Comparison of ENCODE assay signal across 8 mouse cellular contexts in the genomic region with DNA sequence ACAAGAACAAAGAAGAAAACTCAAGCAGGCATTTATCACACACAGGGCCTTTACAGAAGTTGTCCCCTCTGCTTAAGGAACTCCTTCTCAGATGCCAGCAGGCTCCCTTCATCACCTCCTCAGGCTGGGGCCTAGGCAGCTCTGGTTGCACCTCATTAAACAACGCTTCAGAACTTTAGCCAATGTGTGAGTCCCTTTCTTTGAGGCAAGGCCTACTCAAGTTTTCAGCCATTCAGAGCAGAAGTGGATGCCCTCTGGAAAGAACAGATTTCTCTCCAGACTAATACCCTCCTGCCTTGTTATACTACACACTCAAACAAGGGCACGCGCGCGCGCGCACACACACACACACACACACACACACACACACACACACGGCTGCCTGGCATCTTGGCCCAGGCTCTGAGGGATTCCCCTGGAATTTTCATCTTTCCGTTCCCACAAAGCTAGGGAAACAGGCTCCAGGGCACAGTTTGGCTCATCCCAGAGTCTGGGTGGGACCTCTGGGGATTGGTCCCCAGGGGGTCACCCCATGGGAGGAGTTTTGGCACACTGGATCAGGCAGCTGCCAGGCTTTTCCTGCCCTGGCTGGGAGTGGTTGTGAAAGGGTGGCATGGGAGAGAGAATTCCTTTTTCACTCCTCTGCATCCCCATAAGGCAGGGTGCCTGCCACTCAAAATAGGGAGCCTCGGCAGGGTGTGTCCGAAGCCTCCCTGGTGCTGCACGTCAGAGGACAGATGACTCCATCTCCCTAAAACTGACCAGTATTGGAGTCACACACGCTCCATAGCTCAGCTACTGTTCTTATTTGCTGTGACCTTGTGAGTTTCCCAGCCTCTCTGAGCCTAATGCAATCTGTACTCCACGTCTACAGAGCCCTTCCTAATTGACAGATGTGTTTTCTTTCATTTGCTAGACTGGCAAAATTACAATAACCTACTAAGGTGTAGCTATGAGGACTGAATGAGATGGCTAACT. TPM values are rescaled to one million over a fixed set of nuclear protein-coding genes. Genes with fewer than 3 reads are reported as not detected.
DNase-seq lines count a peak whose midpoint lies in the region; ATAC-seq and TF ChIP-seq lines count a peak whose summit lies in the region.

No protein-coding gene starts in this region.

- H3K4me1 ChIP-seq in kidney, embryonic 15.5 days, result peaks cover 39% of the 10 kb centered on the region

- H3K9ac ChIP-seq in kidney, embryonic 15.5 days, result no peak overlapping the region

- CTCF ChIA-PET in Patski (lab: Charles Lee), result interaction anchor here (1.5 kb wide), 1 partner anchor 10 kb away, joined by 3 read pairs; no protein-coding TSS in a partner anchor

- no peak for TF ChIP-seq CTCF in Patski (IDR thresholded peaks at IDR 0.05)

- ATAC-seq in kidney, embryonic 15.5 days (replicated peaks; ENCODE audit: low FRiP score), result peak; percentile 62
- peak; percentile 65 for ATAC-seq in Patski

- peak overlapping the region; percentile 83 for H3K27ac ChIP-seq in kidney, embryonic 15.5 days

- 60% methylated on average over 14 of the region's 14 CpGs for WGBS in kidney, embryonic 15.5 days

- DNase-seq in kidney, adult 9 months, result no peak
- peak; percentile 79 for DNase-seq in Patski (ENCODE audit: low read depth, low spot score)
- DNase-seq in fat pad, adult 2 months (ENCODE audit: extremely low read depth, low read depth, low spot score), result peak; percentile 76
- peak; percentile 25 to 39 for DNase-seq in layer of hippocampus, adult 18-20 months (ENCODE audit: low spot score in 2 of 2)
- DNase-seq in lung, postnatal 36 days, result peak; percentile 80
- DNase-seq in spleen, postnatal 36 days (ENCODE audit: low spot score in 2 of 2), result no peak
- DNase-seq in embryo, embryonic 10 days (ENCODE audit: low spot score), result no peak

- in situ Hi-C loops in Patski (cut with MboI; ENCODE audit: low pct_unique_long_range_greater_than_20kb), result no loop called here

- POLR2A ChIA-PET in Patski (lab: Charles Lee), result no interaction called here

- H3K9me3 ChIP-seq in kidney, embryonic 15.5 days (replicated peaks), result no peaks in the 10 kb centered on the region

- no peaks in the 10 kb centered on the region for H3K27me3 ChIP-seq in kidney, embryonic 15.5 days
- no peaks in the 10 kb centered on the region for H3K27me3 ChIP-seq in Patski

- H3K36me3 ChIP-seq in kidney, embryonic 15.5 days, result no peaks in the 10 kb centered on the region

- no peak overlapping the region for H3K4me2 ChIP-seq in kidney, embryonic 15.5 days

- H3K4me3 ChIP-seq in kidney, embryonic 15.5 days (replicated peaks), result no peak overlapping the region

RNA-seq across cellular contexts. Expression of a gene that starts 28.8 kb away (rescaled TPM):
- polyA plus RNA-seq in kidney, embryonic 15.5 days (2015; fragmentation: Nextera tagmentation; extraction: Ambion mirVana), result 0.91 and 1.1 TPM in 2 replicates
- polyA plus RNA-seq in Patski (2021), result not detected
- total RNA-seq in layer of hippocampus, adult 18-20 months (2021), result 1 to 10 TPM; 6.3 to 9.6 TPM

RNA-seq across cellular contexts. Expression of a gene that starts 45.2 kb away (rescaled TPM):
- 68.3 and 70.7 TPM in 2 replicates for polyA plus RNA-seq in kidney, embryonic 15.5 days (2015; fragmentation: Nextera tagmentation; extraction: Ambion mirVana)
- polyA plus RNA-seq in Patski (2021), result 37.2 TPM
- total RNA-seq in layer of hippocampus, adult 18-20 months (2021), result 10 to 100 TPM; 14.2 to 16.1 TPM

RNA-seq across cellular contexts. Expression of a gene that starts 52.8 kb away (rescaled TPM):
- polyA plus RNA-seq in kidney, embryonic 15.5 days (2015; fragmentation: Nextera tagmentation; extraction: Ambion mirVana), result 18.5 and 19.6 TPM in 2 replicates
- polyA plus RNA-seq in Patski (2021), result 14.1 TPM
- total RNA-seq in layer of hippocampus, adult 18-20 months (2021), result 10 to 100 TPM; 14.7 to 15.5 TPM

Comparison
In these comparisons a context has a peak if more than half of its experiments do, and no peak if none do; other contexts are left out.
1. DNase-seq: peak in Patski (single experiment), fat pad, adult 2 months (single experiment), layer of hippocampus, adult 18-20 months (2 of 2) and lung, postnatal 36 days (single experiment); none in kidney, adult 9 months (single experiment), spleen, postnatal 36 days (0 of 2) and embryo, embryonic 10 days (single experiment).